Mouse (Mus musculus) cerebellum, adult 9-10 months (tissue): ENCODE data around the gene Ly6f.

Experiments used
- DNase-seq: peaks from one replicate; pipeline ENCODE4 v3.0.0; 2022

Ly6f gene

DNA sequence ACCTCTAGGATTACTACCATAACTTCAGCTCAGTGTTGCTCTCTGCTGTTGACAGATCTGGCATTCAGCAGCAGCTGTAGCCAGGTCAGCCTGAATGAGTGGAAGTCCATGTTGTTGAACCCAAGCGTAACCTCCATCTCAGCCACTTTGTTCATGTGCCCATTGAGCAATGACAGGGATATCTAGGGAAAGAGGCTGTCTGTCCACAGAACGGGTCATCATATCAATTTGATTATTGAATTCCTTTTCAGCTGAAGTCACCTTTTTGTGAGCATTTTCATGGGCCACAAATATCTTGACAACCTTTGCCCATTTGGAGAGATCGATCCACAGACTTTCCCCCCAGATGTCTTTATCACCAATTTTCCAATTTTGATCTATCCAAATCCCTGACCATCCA, 51.9 kb downstream of the Ly6f start:
- no peak for DNase-seq
